Mouse (Mus musculus) CD4-positive naive resting alpha-beta T cell, adult 57 days (primary cell): Measurements from ENCODE around the gene Abcb10. TPM values are rescaled to one million over a fixed set of nuclear protein-coding genes. Genes with fewer than 3 reads are reported as not detected.

Experiments
- total RNA-seq: library from RNA; stranded (reverse); gene quantifications from one replicate; pipeline ENCODE4 v1.2.4, GENCODE M21; 2023

Gene Abcb10
- total RNA-seq: 2.1 TPM

GRCm38 (mm10) chr8:123982826-123983400, at the start of gene Abcb10:
Gene Abcb10, minus strand, starts transcription at chr8:123983122.

DNA sequence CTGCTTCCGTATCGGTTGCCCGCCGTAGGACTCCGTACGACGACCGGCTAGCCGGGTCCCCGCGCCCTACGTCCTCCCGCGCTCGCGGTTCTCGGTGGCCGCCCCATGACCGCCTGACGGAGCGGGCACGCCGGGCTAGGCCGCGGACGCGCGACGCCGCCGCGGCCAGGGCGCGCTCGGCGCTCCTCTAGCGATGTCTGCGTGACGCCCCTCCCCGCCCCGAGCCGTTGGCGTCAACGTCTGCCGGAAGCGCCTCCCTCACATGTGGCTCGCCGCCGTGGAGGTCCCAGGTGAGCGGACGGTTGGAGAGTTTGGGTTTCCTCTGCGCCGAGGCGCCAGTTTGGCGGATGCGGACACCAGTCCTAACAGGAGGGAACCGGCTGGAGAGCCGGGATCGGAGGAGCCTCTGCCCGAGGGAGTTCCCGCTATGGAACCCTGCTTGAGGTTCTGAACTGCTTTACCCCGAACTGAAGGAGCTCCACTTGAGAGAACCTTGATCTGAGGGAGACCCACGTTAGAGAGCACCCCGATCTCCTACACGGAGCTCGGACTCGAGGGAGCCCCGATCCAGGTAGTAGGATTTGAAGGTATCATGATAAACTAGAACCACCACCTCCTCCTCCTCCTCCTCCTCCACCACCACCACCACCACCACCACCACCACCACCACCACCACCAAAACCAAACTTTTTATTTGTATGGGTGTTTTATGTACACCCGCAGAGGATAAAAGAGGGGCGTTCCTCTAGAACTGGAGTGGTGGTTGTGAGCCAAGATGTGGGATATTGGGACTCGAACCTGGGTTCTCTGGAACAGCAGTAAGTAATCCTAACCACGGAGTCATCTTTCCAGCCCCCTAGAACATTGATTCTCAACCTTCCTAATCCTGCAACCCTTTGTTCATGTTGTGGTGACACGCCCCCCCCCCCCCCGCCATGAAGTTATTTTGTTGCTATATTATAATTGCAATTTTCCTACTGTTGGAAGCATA, 38.6 kb upstream of the Abcb10 start, which contains the start of the genes Taf5l and Urb2:
Gene Taf5l (minus strand): TSS at position 161 of the 991 bp plus-strand sequence.
Gene Urb2 (plus strand): TSS at position 272 of the 991 bp plus-strand sequence.

DNA sequence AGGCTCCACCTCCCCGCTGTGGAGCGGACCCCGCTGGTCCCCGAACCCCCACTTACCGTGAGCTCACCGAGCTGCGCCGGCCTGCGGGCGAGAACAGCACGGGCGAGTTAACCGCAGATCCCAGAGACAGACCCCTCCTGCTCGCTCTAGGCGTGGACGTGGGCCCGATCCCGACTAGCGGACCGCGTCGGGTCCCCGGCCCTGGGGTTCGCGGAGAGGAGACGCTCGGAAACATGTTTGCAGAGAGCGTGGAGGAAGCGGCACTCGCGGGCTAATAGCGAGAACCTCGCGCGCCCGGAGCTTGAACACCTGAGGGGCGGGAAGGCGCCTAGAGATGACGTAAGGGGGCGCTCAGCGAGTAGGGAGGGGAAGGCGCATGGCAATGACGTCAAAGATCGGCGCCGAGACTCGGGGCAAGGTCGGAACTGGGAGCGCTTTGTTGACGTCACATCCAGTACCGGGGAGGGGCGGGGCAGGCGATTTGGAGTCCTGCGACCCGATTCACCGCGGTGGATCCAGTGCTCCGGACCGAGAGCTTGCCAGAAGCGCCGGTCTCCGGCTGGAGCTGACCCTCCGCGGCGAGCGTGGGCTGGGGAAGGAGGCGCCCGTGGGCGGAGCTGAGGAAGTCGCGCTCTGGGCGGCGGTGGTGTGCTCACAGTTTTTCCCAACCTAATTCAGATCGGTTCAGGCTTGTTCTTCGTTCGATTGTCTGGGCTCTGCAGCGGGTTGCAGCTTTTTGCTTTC, 33.8 kb downstream of the Abcb10 start, which contains the start of gene Nup133:
Gene Nup133 (minus strand): TSS at position 324 of the 744 bp plus-strand sequence.

Other genes starting within 250 kb of the Abcb10 start
- gene Rab4a, start 177.1 kb downstream of the Abcb10 start, total RNA-seq: 3.5 TPM
- 23.4 TPM for gene Ccsap, start 122.9 kb downstream of the Abcb10 start, total RNA-seq
- 0.68 TPM for gene Acta1, start 88.4 kb downstream of the Abcb10 start, total RNA-seq
- gene Nup133, start 33.9 kb downstream of the Abcb10 start, total RNA-seq: 21.5 TPM
- 60.3 TPM for gene Taf5l, start 38.3 kb upstream of the Abcb10 start, total RNA-seq
- 21.1 TPM for gene Urb2, start 38.4 kb upstream of the Abcb10 start, total RNA-seq
- 23.6 TPM for gene Galnt2, start 248.3 kb upstream of the Abcb10 start, total RNA-seq